Mouse (Mus musculus) erythroblast, adult 5-6 weeks (primary cell): ENCODE results near the gene Retn. TPM values are rescaled to one million over a fixed set of nuclear protein-coding genes. Genes with fewer than 3 reads are reported as not detected.

Experiments used
- ATAC-seq: replicated peaks from 2 replicates; pipeline ENCODE4 v1.8.0; 2016; ENCODE audit warnings: moderate number of reproducible peaks, mild to moderate bottlenecking, moderate TSS enrichment, inconsistent platforms; ENCODE audit not compliant: poor library complexity, low FRiP score, severe bottlenecking
- total RNA-seq, 2 experiments: library from RNA; stranded (forward) in 1 of 2; stranded (reverse) in 1 of 2; fragments of 150-400 nt in 1 of 2; fragments of 200-764, 138-1000 nt in 1 of 2; gene quantifications; 2 replicates each; pipeline versions ENCODE4 v1.2.3 to v1.2.4; 2015 to 2017; ENCODE audit warnings: low replicate concordance in 2 of 2

Gene Retn
- total RNA-seq, 2 experiments from 2014 or later: not detected

DNA sequence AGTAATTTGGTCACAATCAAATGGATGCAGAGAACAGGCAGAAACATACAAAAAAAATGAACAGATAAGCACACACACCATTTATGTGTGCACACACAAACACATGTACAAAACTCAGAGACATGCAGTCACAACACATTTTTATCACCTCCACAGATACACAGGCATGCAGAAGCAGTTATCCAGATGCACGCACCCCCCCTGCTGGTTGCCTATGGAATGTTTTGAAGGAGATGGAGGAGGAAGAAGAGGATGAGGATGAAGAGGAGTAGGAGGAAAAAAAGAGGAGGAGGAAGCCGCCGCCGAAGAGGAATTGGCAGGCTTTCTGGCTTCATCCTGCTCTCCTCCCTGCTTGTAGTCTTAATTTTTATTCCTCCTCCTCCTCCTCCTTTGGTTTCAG is 50.1 kb downstream of the Retn start:
- no peak; the same call in 1 of the 2 replicates for ATAC-seq

DNA sequence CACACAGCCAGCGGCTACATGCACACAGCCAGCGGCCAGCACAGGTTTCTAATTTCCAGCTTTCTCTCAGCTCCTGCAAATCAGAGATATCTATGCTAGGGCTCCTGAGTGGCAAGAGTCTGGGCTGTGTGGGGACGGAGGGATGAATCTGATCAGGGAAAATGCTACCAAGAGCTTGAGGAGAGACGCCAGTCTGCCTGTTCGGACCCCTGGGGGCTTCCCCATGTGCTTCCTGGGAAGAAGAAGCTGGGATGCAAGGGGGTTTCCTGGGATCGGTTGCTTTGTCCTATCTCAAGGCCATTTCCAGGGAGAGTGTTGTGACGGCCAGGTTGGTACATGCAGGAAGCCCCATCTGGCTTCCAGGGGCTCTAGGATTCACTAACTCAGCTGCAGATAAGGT is 52.0 kb downstream of the Retn start:
- no peak for ATAC-seq

Other genes starting within 250 kb of the Retn start
- gene Pex11g, start 188.1 kb upstream of the Retn start, total RNA-seq (2015; ENCODE audit: low replicate concordance): 9.2 TPM in 1 of 2 replicates, not detected in the other
- 0.09 and 0.28 TPM in 2 replicates for gene Pex11g, start 188.1 kb upstream of the Retn start, total RNA-seq (2017; ENCODE audit: low replicate concordance)
- not detected in 2 replicates for gene Tex45, start 184.9 kb upstream of the Retn start, total RNA-seq (2015; ENCODE audit: low replicate concordance)
- gene Tex45, start 184.9 kb upstream of the Retn start, total RNA-seq (2017; ENCODE audit: low replicate concordance): not detected in 2 replicates
- 2.1 and 3.8 TPM in 2 replicates for gene Zfp358, start 162.6 kb upstream of the Retn start, total RNA-seq (2015; ENCODE audit: low replicate concordance)
- gene Zfp358, start 162.6 kb upstream of the Retn start, total RNA-seq (2017; ENCODE audit: low replicate concordance): 0.17 and 1.1 TPM in 2 replicates
- 20.2 and 33.6 TPM in 2 replicates for gene Mcoln1, start 155.3 kb upstream of the Retn start, total RNA-seq (2015; ENCODE audit: low replicate concordance)
- gene Mcoln1, start 155.3 kb upstream of the Retn start, total RNA-seq (2017; ENCODE audit: low replicate concordance): 32.5 and 75.4 TPM in 2 replicates
- gene Pnpla6, start 140.4 kb upstream of the Retn start, total RNA-seq (2015; ENCODE audit: low replicate concordance): 40.9 and 43.5 TPM in 2 replicates
- gene Pnpla6, start 140.4 kb upstream of the Retn start, total RNA-seq (2017; ENCODE audit: low replicate concordance): 61.4 and 77.4 TPM in 2 replicates
- not detected in 2 replicates for gene C330021F23Rik, start 87.8 kb upstream of the Retn start, total RNA-seq (2015; ENCODE audit: low replicate concordance)
- not detected in 2 replicates for gene C330021F23Rik, start 87.8 kb upstream of the Retn start, total RNA-seq (2017; ENCODE audit: low replicate concordance)
- not detected in 2 replicates for gene Camsap3, start 68.5 kb upstream of the Retn start, total RNA-seq (2015; ENCODE audit: low replicate concordance)
- gene Camsap3, start 68.5 kb upstream of the Retn start, total RNA-seq (2017; ENCODE audit: low replicate concordance): 0.28 TPM in 1 of 2 replicates, not detected in the other
- gene Xab2, start 34.5 kb upstream of the Retn start, total RNA-seq (2015; ENCODE audit: low replicate concordance): 4.4 and 5.4 TPM in 2 replicates
- gene Xab2, start 34.5 kb upstream of the Retn start, total RNA-seq (2017; ENCODE audit: low replicate concordance): 11.0 and 16.0 TPM in 2 replicates
- 49.1 and 125 TPM in 2 replicates for gene Pet100, start 34.2 kb upstream of the Retn start, total RNA-seq (2015; ENCODE audit: low replicate concordance)
- gene Pet100, start 34.2 kb upstream of the Retn start, total RNA-seq (2017; ENCODE audit: low replicate concordance): 57.1 and 125 TPM in 2 replicates
- gene Pcp2, start 30.2 kb upstream of the Retn start, total RNA-seq (2015; ENCODE audit: low replicate concordance): not detected in 2 replicates
- gene Pcp2, start 30.2 kb upstream of the Retn start, total RNA-seq (2017; ENCODE audit: low replicate concordance): not detected in 2 replicates
- 44.7 and 49.2 TPM in 2 replicates for gene Stxbp2, start 24.8 kb upstream of the Retn start, total RNA-seq (2015; ENCODE audit: low replicate concordance)
- gene Stxbp2, start 24.8 kb upstream of the Retn start, total RNA-seq (2017; ENCODE audit: low replicate concordance): 43.8 and 74.6 TPM in 2 replicates
- 64.0 and 64.8 TPM in 2 replicates for gene Mcemp1, start 10.0 kb downstream of the Retn start, total RNA-seq (2015; ENCODE audit: low replicate concordance)
- gene Mcemp1, start 10.0 kb downstream of the Retn start, total RNA-seq (2017; ENCODE audit: low replicate concordance): 29.6 and 32.8 TPM in 2 replicates
- gene Fcor, start 16.6 kb downstream of the Retn start, total RNA-seq (2015; ENCODE audit: low replicate concordance): 4.4 TPM in 1 of 2 replicates, not detected in the other
- gene Fcor, start 16.6 kb downstream of the Retn start, total RNA-seq (2017; ENCODE audit: low replicate concordance): 2.8 and 5.6 TPM in 2 replicates
- 1.9 and 3.5 TPM in 2 replicates for gene Trappc5, start 20.5 kb downstream of the Retn start, total RNA-seq (2015; ENCODE audit: low replicate concordance)
- gene Trappc5, start 20.5 kb downstream of the Retn start, total RNA-seq (2017; ENCODE audit: low replicate concordance): 7.0 and 8.3 TPM in 2 replicates
- gene Fcer2a, start 38.4 kb downstream of the Retn start, total RNA-seq (2015; ENCODE audit: low replicate concordance): not detected in 2 replicates
- gene Fcer2a, start 38.4 kb downstream of the Retn start, total RNA-seq (2017; ENCODE audit: low replicate concordance): not detected in 2 replicates
- not detected in 2 replicates for gene Clec4g, start 64.9 kb downstream of the Retn start, total RNA-seq (2015; ENCODE audit: low replicate concordance)
- not detected in 2 replicates for gene Clec4g, start 64.9 kb downstream of the Retn start, total RNA-seq (2017; ENCODE audit: low replicate concordance)
- 0.77 and 5.2 TPM in 2 replicates for gene Cd209a, start 93.2 kb downstream of the Retn start, total RNA-seq (2015; ENCODE audit: low replicate concordance)
- 2.6 and 3.8 TPM in 2 replicates for gene Cd209a, start 93.2 kb downstream of the Retn start, total RNA-seq (2017; ENCODE audit: low replicate concordance)
- gene Cd209e, start 198.5 kb downstream of the Retn start, total RNA-seq (2015; ENCODE audit: low replicate concordance): not detected in 2 replicates
- gene Cd209e, start 198.5 kb downstream of the Retn start, total RNA-seq (2017; ENCODE audit: low replicate concordance): not detected in 2 replicates
- not detected in 2 replicates for gene Cd209d, start 222.8 kb downstream of the Retn start, total RNA-seq (2015; ENCODE audit: low replicate concordance)
- gene Cd209d, start 222.8 kb downstream of the Retn start, total RNA-seq (2017; ENCODE audit: low replicate concordance): not detected in 2 replicates